Mouse (Mus musculus) kidney, embryonic 14.5 days (tissue): ENCODE results near the gene Peli2. TPM values are rescaled to one million over a fixed set of nuclear protein-coding genes. Genes with fewer than 3 reads are reported as not detected.
A peak's percentile ranks its signal among the peaks of the same experiment; 100 is the strongest.

Experiments used
- ATAC-seq: fragments of 200-750 bp; cut with Nextera tagmentation; 2 replicates; pipeline ENCODE4 v1.8.0; 2017; ENCODE audit warnings: moderate number of reproducible peaks, mild to moderate bottlenecking, moderate TSS enrichment, moderate library complexity; ENCODE audit not compliant: low FRiP score, low TSS enrichment
- H3K27ac ChIP-seq: fragments of 300-500 bp; sonication (generic); 2 replicates; pipeline ENCODE4 v1.5.1; 2014; ENCODE audit warnings: low read depth, mild to moderate bottlenecking, low read length, moderate library complexity, mixed read lengths
- H3K27me3 ChIP-seq: fragments of 300-500 bp; sonication (generic); 2 replicates; pipeline ENCODE4 v1.6.1; 2014; ENCODE audit warnings: mild to moderate bottlenecking, low read length; ENCODE audit not compliant: control insufficient read depth, insufficient read depth
- H3K36me3 ChIP-seq: fragments of 300-500 bp; sonication (generic); 2 replicates; pipeline ENCODE4 v1.6.1; 2014; ENCODE audit warnings: low read length, mixed read lengths; ENCODE audit not compliant: control insufficient read depth, insufficient read depth
- H3K4me1 ChIP-seq: fragments of 300-500 bp; sonication (generic); 2 replicates; pipeline ENCODE4 v1.6.1; 2014; ENCODE audit warnings: low read length, mixed read lengths; ENCODE audit not compliant: control insufficient read depth, insufficient read depth
- H3K4me2 ChIP-seq: fragments of 300-500 bp; sonication (generic); replicated peaks from 2 replicates; pipeline ENCODE4 v1.6.1; 2014; ENCODE audit warnings: low read depth, mild to moderate bottlenecking, low read length
- H3K4me3 ChIP-seq: fragments of 300-500 bp; sonication (generic); 2 replicates; pipeline ENCODE4 v1.5.1; 2014; ENCODE audit warnings: mild to moderate bottlenecking, low read length
- H3K9ac ChIP-seq: fragments of 300-500 bp; sonication (generic); 2 replicates; pipeline ENCODE4 v1.6.1; 2014; ENCODE audit warnings: low read depth, mild to moderate bottlenecking, low read length, moderate library complexity
- H3K9me3 ChIP-seq: fragments of 300-500 bp; sonication (generic); 2 replicates; pipeline ENCODE4 v1.6.1; 2016; ENCODE audit warnings: low read length; ENCODE audit not compliant: control insufficient read depth
- WGBS: fragments of 180-500 bp; shearing (Covaris S2); extraction: QIAGEN DNeasy Blood & Tissue Kit; methylation state at CpG from one replicate; pipeline ENCODE4 v1.1.7; 2014; 5-methylcytosine and 5-hydroxymethylcytosine counted together
- polyA plus RNA-seq: library from polyadenylated mRNA; unstranded; fragments of >200 nt; fragmentation: Nextera tagmentation; extraction: Ambion mirVana; gene quantifications from 2 replicates; pipeline ENCODE4 v1.2.1, GENCODE M21; 2014

Gene Peli2
- polyA plus RNA-seq, 1 experiment from 2014 or later, result 10.8 TPM

- peaks cover 19% of the 10 kb centered on the region for H3K4me1 ChIP-seq
Observed at GRCm38 (mm10) chr14:48196804-48197203, 76.2 kb downstream of the Peli2 start.

GRCm38 (mm10) chr14:48197287-48197686 lies 76.7 kb downstream of the Peli2 start:
- Histone ChIP-seq H3K9ac (no peak overlapping the region), H3K9me3 (no peaks in the 10 kb centered on the region), H3K4me2 (no peak overlapping the region), H3K27ac (no peak overlapping the region), H3K27me3 (0 out of 2 replicates have a peak, but pooled peaks cover 2% of the 10 kb centered on the region), H3K4me3 (no peak overlapping the region), H3K4me1 (peaks cover 24% of the 10 kb centered on the region), H3K36me3 (no peaks in the 10 kb centered on the region)
- WGBS, result 78% methylated on average over 7 of the region's 7 CpGs
- no peak for ATAC-seq

More at GRCm38 (mm10) chr14:48196804-48197203, 76.2 kb downstream of the Peli2 start:
- H3K27me3 ChIP-seq, result 0 out of 2 replicates have a peak, but pooled peaks cover 2% of the 10 kb centered on the region
- H3K27ac ChIP-seq, result no peak overlapping the region
- no peak overlapping the region for H3K9ac ChIP-seq
- no peak overlapping the region for H3K4me3 ChIP-seq
- no peaks in the 10 kb centered on the region for H3K36me3 ChIP-seq
- no peaks in the 10 kb centered on the region for H3K9me3 ChIP-seq
- H3K4me2 ChIP-seq, result no peak overlapping the region
- ATAC-seq, result no peak
- WGBS, result 44% methylated on average over 5 of the region's 5 CpGs

GRCm38 (mm10) chr14:48198190-48198954 lies 77.7 kb downstream of the Peli2 start:
- ATAC-seq, result 0 out of 2 replicates have a peak, but pooled peaks have one; percentile 21
- H3K9ac ChIP-seq, result no peak overlapping the region
- H3K4me1 ChIP-seq, result peaks cover 27% of the 10 kb centered on the region
- H3K27ac ChIP-seq, result no peak overlapping the region
- 51% methylated on average over 8 of the region's 8 CpGs for WGBS
- no peaks in the 10 kb centered on the region for H3K9me3 ChIP-seq
- no peak overlapping the region for H3K4me2 ChIP-seq
- H3K36me3 ChIP-seq, result no peaks in the 10 kb centered on the region
- 0 out of 2 replicates have a peak, but pooled peaks cover 2% of the 10 kb centered on the region for H3K27me3 ChIP-seq
- no peak overlapping the region for H3K4me3 ChIP-seq

GRCm38 (mm10) chr14:48198957-48199356 lies 78.3 kb downstream of the Peli2 start:
- no peaks in the 10 kb centered on the region for H3K36me3 ChIP-seq
- peaks cover 30% of the 10 kb centered on the region for H3K4me1 ChIP-seq
- 0 out of 2 replicates have a peak, but pooled peaks cover 2% of the 10 kb centered on the region for H3K27me3 ChIP-seq
- H3K27ac ChIP-seq, result no peak overlapping the region
- H3K4me2 ChIP-seq, result no peak overlapping the region
- H3K9ac ChIP-seq, result no peak overlapping the region
- 31% methylated on average over 16 of the region's 16 CpGs for WGBS
- no peaks in the 10 kb centered on the region for H3K9me3 ChIP-seq
- ATAC-seq, result peak; percentile 81
- no peak overlapping the region for H3K4me3 ChIP-seq

- no peak for ATAC-seq
- Histone ChIP-seq H3K4me2 (no peak overlapping the region), H3K4me3 (no peak overlapping the region), H3K36me3 (no peaks in the 10 kb centered on the region), H3K4me1 (peaks cover 30% of the 10 kb centered on the region), H3K27ac (no peak overlapping the region), H3K9me3 (no peaks in the 10 kb centered on the region), H3K27me3 (0 out of 2 replicates have a peak, but pooled peaks cover 2% of the 10 kb centered on the region), H3K9ac (no peak overlapping the region)
- 79% methylated on average over 4 of the region's 4 CpGs for WGBS
Observed at GRCm38 (mm10) chr14:48199506-48199905, 78.9 kb downstream of the Peli2 start.

GRCm38 (mm10) chr14:48200291-48200690 lies 79.7 kb downstream of the Peli2 start:
- no peak overlapping the region for H3K9ac ChIP-seq
- no peak overlapping the region for H3K4me2 ChIP-seq
- no peaks in the 10 kb centered on the region for H3K36me3 ChIP-seq
- H3K4me3 ChIP-seq, result no peak overlapping the region
- no peak overlapping the region for H3K27ac ChIP-seq
- 0 out of 2 replicates have a peak, but pooled peaks cover 2% of the 10 kb centered on the region for H3K27me3 ChIP-seq
- peaks cover 35% of the 10 kb centered on the region for H3K4me1 ChIP-seq
- whole genome bisulfite sequencing, result 72% methylated on average over 9 of the region's 9 CpGs
- no peak for ATAC-seq
- H3K9me3 ChIP-seq, result no peaks in the 10 kb centered on the region

- Histone ChIP-seq H3K9ac (no peak overlapping the region), H3K36me3 (no peaks in the 10 kb centered on the region), H3K27ac (no peak overlapping the region), H3K4me1 (peaks cover 40% of the 10 kb centered on the region), H3K4me3 (no peak overlapping the region), H3K9me3 (no peaks in the 10 kb centered on the region), H3K4me2 (no peak overlapping the region), H3K27me3 (0 out of 2 replicates have a peak, but pooled peaks cover 2% of the 10 kb centered on the region)
- WGBS, result 62% methylated on average over 3 of the region's 3 CpGs
- no peak for ATAC-seq
Observed at GRCm38 (mm10) chr14:48200788-48201187, 80.2 kb downstream of the Peli2 start.

GRCm38 (mm10) chr14:48201403-48201802 lies 80.8 kb downstream of the Peli2 start:
- Histone ChIP-seq H3K9me3 (no peaks in the 10 kb centered on the region), H3K36me3 (no peaks in the 10 kb centered on the region), H3K27ac (no peak overlapping the region), H3K4me3 (no peak overlapping the region), H3K4me1 (peaks cover 45% of the 10 kb centered on the region), H3K27me3 (0 out of 2 replicates have a peak, but pooled peaks cover 2% of the 10 kb centered on the region), H3K9ac (no peak overlapping the region), H3K4me2 (no peak overlapping the region)
- ATAC-seq, result no peak
- WGBS, result 76% methylated on average over 8 of the region's 8 CpGs
